Mouse (Mus musculus) lung, adult 2 months (tissue): ENCODE data around the gene Ptk7. TPM values are rescaled to one million over a fixed set of nuclear protein-coding genes. Genes with fewer than 3 reads are reported as not detected.

Experiments
- DNase-seq: peaks from one replicate; pipeline ENCODE4 v3.0.0; 2022
- H3K4me1 ChIP-seq: fragments of 200-500 bp; 2 replicates; pipeline ENCODE4 v1.6.1; 2011; ENCODE audit warnings: low read length; ENCODE audit not compliant: control insufficient read depth, insufficient read depth
- H3K4me3 ChIP-seq: fragments of 200-500 bp; replicated peaks from 2 replicates; pipeline ENCODE3; 2011; ENCODE audit warnings: low read depth, mild to moderate bottlenecking, control low read depth, low read length; ENCODE audit errors: extremely low read depth
- CTCF ChIP-seq: fragments of 200-500 bp; IDR thresholded peaks from 2 replicates; pipeline ENCODE4 v1.5.1; 2011; ENCODE audit warnings: mild to moderate bottlenecking, low read length, control low read depth; ENCODE audit not compliant: insufficient read depth
- POLR2A ChIP-seq: fragments of 200-500 bp; IDR thresholded peaks from 2 replicates; pipeline ENCODE4 v1.6.1; 2011; ENCODE audit warnings: low read depth, mild to moderate bottlenecking, control low read depth, low read length, borderline replicate concordance; ENCODE audit errors: extremely low read depth
- WGBS: fragments of 180-500 bp; shearing (Covaris S2); methylation state at CpG from one replicate; pipeline ENCODE4 v1.1.7; 2018; 5-methylcytosine and 5-hydroxymethylcytosine counted together
- polyA plus RNA-seq: library from polyadenylated mRNA; depleted of rRNA; stranded (reverse); fragments of >200 nt; gene quantifications from 2 replicates; pipeline ENCODE4 v1.2.3, GENCODE M21; 2012; rRNA removed

The Ptk7 gene
- polyA plus RNA-seq, 1 experiment = 57.3 TPM

DNA sequence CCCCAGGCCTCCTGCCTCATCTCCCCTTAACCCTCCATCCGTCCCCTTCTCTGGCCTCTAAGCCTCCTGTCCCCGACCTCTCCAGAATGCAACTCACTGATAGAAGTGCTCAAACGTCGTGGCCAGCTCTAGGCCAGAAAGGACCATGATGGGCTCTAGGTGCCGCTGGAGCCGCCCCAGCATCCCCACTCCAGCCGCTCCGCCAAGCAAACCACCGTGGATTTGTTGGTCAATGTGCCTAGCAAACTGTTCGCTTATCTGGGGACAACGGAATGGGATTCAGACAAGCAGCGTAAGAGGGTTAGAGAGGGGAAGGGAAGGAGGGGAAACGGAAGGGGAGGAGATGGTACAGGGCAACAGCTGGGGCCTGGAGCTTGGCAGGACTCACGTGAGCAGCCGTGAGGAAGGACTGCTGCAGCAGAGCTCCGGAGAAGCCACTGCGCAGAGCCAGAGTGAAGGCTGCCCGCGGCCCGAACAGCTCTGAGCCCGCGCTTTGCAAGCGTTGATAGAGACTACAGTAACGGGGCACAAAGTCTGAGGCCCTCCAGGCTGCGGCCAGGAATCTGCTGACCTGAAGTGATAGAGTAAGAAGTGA, 108.8 kb downstream of the Ptk7 start:
- Histone ChIP-seq H3K4me1 (no peaks in the 10 kb centered on the region), H3K4me3 (no peak overlapping the region)
- TF ChIP-seq POLR2A (no peak), CTCF (no peak)
- DNase-seq = no peak
- WGBS = 27% methylated on average over 25 of the region's 25 CpGs

DNA sequence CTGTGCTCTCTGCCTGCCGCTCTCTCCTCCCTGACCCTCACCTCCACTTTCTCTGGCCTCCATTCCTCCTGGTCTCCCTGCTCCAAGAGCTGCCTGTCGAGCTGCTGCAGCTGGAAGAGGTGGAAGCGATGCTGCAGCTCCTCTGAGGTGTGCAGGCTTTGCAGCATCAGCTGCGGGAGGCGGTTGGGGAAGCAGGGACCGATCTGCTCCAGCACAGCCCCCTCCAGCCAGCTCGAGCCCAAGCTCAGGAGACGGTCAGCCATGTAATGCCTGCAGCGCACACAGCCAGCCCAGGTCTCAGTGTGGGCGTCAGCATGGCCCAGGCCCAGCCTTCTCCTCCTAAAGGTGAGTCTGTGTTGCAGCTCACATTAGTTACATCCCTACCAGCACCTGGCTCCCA, 109.3 kb downstream of the Ptk7 start:
- WGBS = 70% methylated on average over 10 of the region's 10 CpGs
- Histone ChIP-seq H3K4me3 (no peak overlapping the region), H3K4me1 (no peaks in the 10 kb centered on the region)
- TF ChIP-seq CTCF (no peak), POLR2A (no peak)
- DNase-seq = no peak

Other genes starting within 250 kb of the Ptk7 start
- gene Zfp318, start 245.8 kb downstream of the Ptk7 start, polyA plus RNA-seq = 11.2 and 12.5 TPM in 2 replicates
- 3.3 and 6.8 TPM in 2 replicates for gene Crip3, start 200.6 kb downstream of the Ptk7 start, polyA plus RNA-seq
- gene Slc22a7, start 191.0 kb downstream of the Ptk7 start, polyA plus RNA-seq = not detected in 2 replicates
- gene Ttbk1, start 141.8 kb downstream of the Ptk7 start, polyA plus RNA-seq = 0.17 and 0.19 TPM in 2 replicates
- 0.78 and 2.0 TPM in 2 replicates for gene Dnph1, start 132.8 kb downstream of the Ptk7 start, polyA plus RNA-seq
- gene Cul9, start 83.1 kb downstream of the Ptk7 start, polyA plus RNA-seq = 25.3 and 27.5 TPM in 2 replicates
- gene Srf, start 73.3 kb downstream of the Ptk7 start, polyA plus RNA-seq = 162 and 190 TPM in 2 replicates
- 22.6 and 24.1 TPM in 2 replicates for gene Klc4, start 16.5 kb upstream of the Ptk7 start, polyA plus RNA-seq
- 52.1 and 61.5 TPM in 2 replicates for gene Mrpl2, start 16.7 kb upstream of the Ptk7 start, polyA plus RNA-seq
- 40.1 and 45.7 TPM in 2 replicates for gene Cul7, start 20.8 kb upstream of the Ptk7 start, polyA plus RNA-seq
- gene Rrp36, start 44.8 kb upstream of the Ptk7 start, polyA plus RNA-seq = 27.3 and 30.8 TPM in 2 replicates
- gene Mea1, start 49.3 kb upstream of the Ptk7 start, polyA plus RNA-seq = 48.2 and 55.7 TPM in 2 replicates
- 68.4 and 78.1 TPM in 2 replicates for gene Klhdc3, start 51.4 kb upstream of the Ptk7 start, polyA plus RNA-seq
- 44.4 and 53.8 TPM in 2 replicates for gene Ppp2r5d, start 75.6 kb upstream of the Ptk7 start, polyA plus RNA-seq
- gene Pex6, start 82.0 kb upstream of the Ptk7 start, polyA plus RNA-seq = 60.6 and 80.4 TPM in 2 replicates
- gene Gnmt, start 99.7 kb upstream of the Ptk7 start, polyA plus RNA-seq = 13.4 and 14.1 TPM in 2 replicates
- gene Cnpy3, start 122.7 kb upstream of the Ptk7 start, polyA plus RNA-seq = 54.9 and 59.7 TPM in 2 replicates
- not detected in 2 replicates for gene Ptcra, start 134.2 kb upstream of the Ptk7 start, polyA plus RNA-seq
- 65.3 and 79.1 TPM in 2 replicates for gene 2310039H08Rik, start 143.1 kb upstream of the Ptk7 start, polyA plus RNA-seq
- 14.3 and 21.6 TPM in 2 replicates for gene Rpl7l1, start 153.2 kb upstream of the Ptk7 start, polyA plus RNA-seq
- gene Bicral, start 229.0 kb upstream of the Ptk7 start, polyA plus RNA-seq = 11.8 and 16.3 TPM in 2 replicates